Mouse (Mus musculus) left cerebral cortex, adult 18-20 months (tissue): ENCODE results near the gene Ap1s1. TPM values are rescaled to one million over a fixed set of nuclear protein-coding genes. Genes with fewer than 3 reads are reported as not detected.

Experiments
- DNase-seq, 2 experiments: peaks; one replicate each; pipeline ENCODE4 v3.0.0; 2021 to 2022; ENCODE audit warnings: low spot score in 2 of 2, mixed read lengths in 1 of 2
- long read RNA-seq, 2 experiments: library from polyadenylated mRNA; stranded (forward); transcript quantifications; one replicate each; pipeline ENCODE4 v2.0.0; 2021
- total RNA-seq, 2 experiments: library from RNA; stranded (reverse); gene quantifications; 2 replicates each; pipeline ENCODE4 v1.2.3; 2021

Gene Ap1s1
- 100 to 1,000 TPM; 391 to 401 TPM for total RNA-seq
- long read RNA-seq, experiment 1, transcript Ap1s1-201 (5 exons, 1,353 nt), result major isoform, 513 of 560 reads
- long read RNA-seq, experiment 1, transcript Ap1s1-203 (4 exons, 483 nt), result minor isoform, 18 of 560 reads
- long read RNA-seq, experiment 1, partial matches to known transcripts, result 7 of 560 reads
- long read RNA-seq, experiment 1, other reads (novel, unspliced or antisense), result 19 of 560 reads
- long read RNA-seq, experiment 2, transcript Ap1s1-201 (5 exons, 1,353 nt), result major isoform, 460 of 502 reads
- long read RNA-seq, experiment 2, transcript Ap1s1-203 (4 exons, 483 nt), result minor isoform, 8 of 502 reads
- long read RNA-seq, experiment 2, partial matches to known transcripts, result 23 of 502 reads
- long read RNA-seq, experiment 2, other reads (novel, unspliced or antisense), result 10 of 502 reads

- peak; percentile 99 for DNase-seq
These were observed at the start of gene Ap1s1 for GRCm38 (mm10) chr5:137045402-137046323. Gene Ap1s1, minus strand, starts transcription at chr5:137046135.

GRCm38 (mm10) chr5:137095135-137095534, 49.2 kb upstream of the Ap1s1 start:
- no peak for DNase-seq

GRCm38 (mm10) chr5:137093720-137094119, 47.8 kb upstream of the Ap1s1 start:
- DNase-seq, result no peak

GRCm38 (mm10) chr5:137091560-137091959, 45.6 kb upstream of the Ap1s1 start:
- DNase-seq, result no peak

- DNase-seq, result no peak
These were observed 44.9 kb upstream of the Ap1s1 start for GRCm38 (mm10) chr5:137090870-137091269.

GRCm38 (mm10) chr5:137087410-137087809, 41.5 kb upstream of the Ap1s1 start:
- DNase-seq, result no peak

- no peak for DNase-seq
These were observed 39.8 kb upstream of the Ap1s1 start for GRCm38 (mm10) chr5:137085731-137086130.

- DNase-seq, result no peak
These were observed 39.1 kb upstream of the Ap1s1 start for GRCm38 (mm10) chr5:137085021-137085420.

GRCm38 (mm10) chr5:137083051-137083450, 37.1 kb upstream of the Ap1s1 start:
- no peak for DNase-seq

GRCm38 (mm10) chr5:137079849-137080248, 33.9 kb upstream of the Ap1s1 start:
- no peak for DNase-seq

GRCm38 (mm10) chr5:137078616-137079015, 32.7 kb upstream of the Ap1s1 start:
- no peak for DNase-seq

GRCm38 (mm10) chr5:137078041-137078440, 32.1 kb upstream of the Ap1s1 start:
- DNase-seq, result no peak

- no peak for DNase-seq
These were observed 31.3 kb upstream of the Ap1s1 start for GRCm38 (mm10) chr5:137077187-137077586.

- peak in 1 of 2 experiments; percentile 8 for DNase-seq
These were observed 30.4 kb upstream of the Ap1s1 start for GRCm38 (mm10) chr5:137076191-137076930.

GRCm38 (mm10) chr5:137075726-137076125, 29.8 kb upstream of the Ap1s1 start:
- DNase-seq, result no peak

- DNase-seq, result peak in 1 of 2 experiments; percentile 11
These were observed 28.3 kb upstream of the Ap1s1 start for GRCm38 (mm10) chr5:137074191-137074651.

GRCm38 (mm10) chr5:137073141-137073540, 27.2 kb upstream of the Ap1s1 start:
- DNase-seq, result no peak

- DNase-seq, result peak; percentile 49 to 62
These were observed 26.4 kb upstream of the Ap1s1 start, which contains the start of gene Serpine1 for GRCm38 (mm10) chr5:137072079-137072960. Gene Serpine1, minus strand, starts transcription at chr5:137072268.

GRCm38 (mm10) chr5:137070881-137071605, 25.1 kb upstream of the Ap1s1 start:
- no peak for DNase-seq
